ENCODE assay signal across 16 mouse cellular contexts in the genomic region with DNA sequence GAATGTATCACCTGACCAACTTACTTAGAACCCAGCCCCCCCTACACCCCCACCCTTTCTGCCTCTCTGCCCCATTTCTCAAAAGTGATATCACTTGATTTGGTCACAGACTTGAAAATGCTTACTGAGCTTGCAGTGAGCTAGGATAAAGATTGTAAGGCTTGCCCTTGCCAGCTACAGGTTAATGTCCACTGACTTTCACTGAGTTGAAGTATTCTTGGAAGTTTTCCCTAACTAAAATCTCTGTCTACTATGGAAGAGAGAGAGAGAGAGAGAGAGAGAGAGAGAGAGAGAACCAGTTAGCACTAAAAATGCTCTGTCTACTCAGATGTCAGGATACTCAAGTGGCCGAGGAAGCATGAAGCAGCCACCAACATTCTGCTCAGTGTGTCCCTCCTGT. TPM values are rescaled to one million over a fixed set of nuclear protein-coding genes. Genes with fewer than 3 reads are reported as not detected.
DNase-seq lines count a peak whose midpoint lies in the region; ATAC-seq and TF ChIP-seq lines count a peak whose summit lies in the region.
"Had no signal": no experiment of that assay in that cellular context is flagged by ENCODE, and none has a peak within 500 bp of the region (broad histone marks: within the 10 kb centered on the region; RNA-seq: fewer than 3 reads in every experiment).

No protein-coding gene starts in this region.

- ATAC-seq in forebrain, embryonic 13.5 days = no peak
- 0 out of 2 replicates have a peak, but pooled peaks have one; percentile 2 for ATAC-seq in midbrain, embryonic 15.5 days (replicated peaks)

- H3K9me3 ChIP-seq in forebrain, embryonic 13.5 days (replicated peaks) = peaks cover 31% of the 10 kb centered on the region
- H3K9me3 ChIP-seq in limb, embryonic 10.5 days (replicated peaks) = no peaks in the 10 kb centered on the region
- no peaks in the 10 kb centered on the region for H3K9me3 ChIP-seq in midbrain, embryonic 15.5 days
- H3K9me3 ChIP-seq: lung, embryonic 15.5 days had no signal

- H3K4me2 ChIP-seq in forebrain, embryonic 13.5 days = peak overlapping the region; percentile 63
- H3K4me2 ChIP-seq in midbrain, embryonic 15.5 days = peak overlapping the region; percentile 42

- WGBS in forebrain, embryonic 13.5 days = 6% methylated on average over 1 of the region's 1 CpGs
- 59% methylated on average over 1 of the region's 1 CpGs for WGBS in limb, embryonic 10.5 days
- 29% methylated on average over 1 of the region's 1 CpGs for WGBS in midbrain, embryonic 15.5 days

- no peaks in the 10 kb centered on the region for H3K36me3 ChIP-seq in forebrain, embryonic 13.5 days (ENCODE audit: poor library complexity, severe bottlenecking)
- no peaks in the 10 kb centered on the region for H3K36me3 ChIP-seq in limb, embryonic 10.5 days
- H3K36me3 ChIP-seq in midbrain, embryonic 15.5 days (replicated peaks) = no peaks in the 10 kb centered on the region
- H3K36me3 ChIP-seq: lung, embryonic 15.5 days had no signal

- peaks cover 9% of the 10 kb centered on the region for H3K4me1 ChIP-seq in forebrain, embryonic 13.5 days
- H3K4me1 ChIP-seq in limb, embryonic 10.5 days = peaks cover 12% of the 10 kb centered on the region
- peaks cover 12% of the 10 kb centered on the region for H3K4me1 ChIP-seq in midbrain, embryonic 15.5 days
- H3K4me1 ChIP-seq: lung, embryonic 15.5 days had no signal

- peak overlapping the region; percentile 88; the same call in 1 of the 2 replicates for H3K9ac ChIP-seq in forebrain, embryonic 13.5 days
- no peak overlapping the region for H3K9ac ChIP-seq in midbrain, embryonic 15.5 days
- H3K9ac ChIP-seq: lung, embryonic 15.5 days had no signal

- no peak overlapping the region for H3K27ac ChIP-seq in layer of hippocampus, adult 2 months
- no peak overlapping the region for H3K27ac ChIP-seq in forebrain, embryonic 13.5 days
- H3K27ac ChIP-seq in limb, embryonic 10.5 days = no peak overlapping the region
- no peak overlapping the region for H3K27ac ChIP-seq in midbrain, embryonic 15.5 days
- H3K27ac ChIP-seq: lung, embryonic 15.5 days had no signal

- intact Hi-C loops in left cerebral cortex, postnatal 14 days (cut with DNase I) = no loop called here

- DNase-seq in layer of hippocampus, adult 2 months (ENCODE audit: low spot score in 2 of 2) = no peak
- DNase-seq in layer of hippocampus, postnatal 14 days (ENCODE audit: low spot score in 2 of 2) = no peak
- no peak for DNase-seq in limb, embryonic 10.5 days (ENCODE audit: low spot score)
- no peak for DNase-seq in urinary bladder, adult 18-20 months (ENCODE audit: low spot score in 2 of 2)
- no peak for DNase-seq in spleen, postnatal 14 days (ENCODE audit: low spot score in 2 of 2)
- DNase-seq in left cerebral cortex, postnatal 14 days (ENCODE audit: low spot score in 2 of 2) = no peak
- DNase-seq: gastrocnemius, postnatal 36 days; layer of hippocampus, adult 9-11 months; right cerebral cortex, postnatal 4 days; thymus, postnatal 25 days had no signal

- no peaks in the 10 kb centered on the region for H3K27me3 ChIP-seq in forebrain, embryonic 13.5 days
- no peaks in the 10 kb centered on the region for H3K27me3 ChIP-seq in limb, embryonic 10.5 days (ENCODE audit: low read depth, poor library complexity, severe bottlenecking)
- H3K27me3 ChIP-seq in midbrain, embryonic 15.5 days (replicated peaks) = no peaks in the 10 kb centered on the region
- H3K27me3 ChIP-seq: CH12.LX; lung, embryonic 15.5 days had no signal

- 0 out of 2 replicates have a peak overlapping the region, but pooled peaks have one; percentile 22 for H3K4me3 ChIP-seq in layer of hippocampus, adult 2 months
- peak overlapping the region; percentile 74 for H3K4me3 ChIP-seq in forebrain, embryonic 13.5 days
- peak overlapping the region; percentile 68; the same call in 1 of the 2 replicates for H3K4me3 ChIP-seq in limb, embryonic 10.5 days
- peak overlapping the region; percentile 65 for H3K4me3 ChIP-seq in midbrain, embryonic 15.5 days

- TF ChIP-seq CTCF in layer of hippocampus, adult 2 months (conservative IDR thresholded peaks at IDR 0.05) = no peak

RNA-seq across cellular contexts. Expression of gene Elovl2, which starts 1.1 kb away (rescaled TPM):
- 10 to 100 TPM; 16.2 to 16.9 TPM for total RNA-seq in layer of hippocampus, adult 2 months (2021)
- total RNA-seq in layer of hippocampus, postnatal 14 days (2021) = 10 to 100 TPM; 34.6 to 38.0 TPM
- polyA plus RNA-seq in forebrain, embryonic 13.5 days (2015; fragmentation: Nextera tagmentation; extraction: Ambion mirVana) = 45.1 and 47.7 TPM in 2 replicates
- polyA plus RNA-seq in limb, embryonic 10.5 days (2016; fragmentation: Nextera tagmentation; extraction: Ambion mirVana) = 22.9 and 29.2 TPM in 2 replicates
- polyA plus RNA-seq in midbrain, embryonic 15.5 days (2015; fragmentation: Nextera tagmentation; extraction: Ambion mirVana) = 40.0 and 43.4 TPM in 2 replicates
- 10 to 100 TPM; 35.2 to 37.2 TPM for total RNA-seq in left cerebral cortex, postnatal 14 days (2021)
- total RNA-seq: CH12.LX had no signal

RNA-seq across cellular contexts. Expression of gene Smim13, which starts 30.6 kb away (rescaled TPM):
- total RNA-seq in layer of hippocampus, adult 2 months (2021) = 100 to 1,000 TPM; 141 to 143 TPM
- total RNA-seq in layer of hippocampus, postnatal 14 days (2021) = 100 to 1,000 TPM; 138 to 144 TPM
- polyA plus RNA-seq in forebrain, embryonic 13.5 days (2015; fragmentation: Nextera tagmentation; extraction: Ambion mirVana) = 14.6 and 15.6 TPM in 2 replicates
- 11.6 and 11.8 TPM in 2 replicates for polyA plus RNA-seq in limb, embryonic 10.5 days (2016; fragmentation: Nextera tagmentation; extraction: Ambion mirVana)
- 24.9 and 25.3 TPM in 2 replicates for polyA plus RNA-seq in midbrain, embryonic 15.5 days (2015; fragmentation: Nextera tagmentation; extraction: Ambion mirVana)
- total RNA-seq in left cerebral cortex, postnatal 14 days (2021) = 100 to 1,000 TPM; 180 to 182 TPM

RNA-seq across cellular contexts. Expression of gene Gm17364, which starts 54.7 kb away (rescaled TPM):
- not detected for total RNA-seq in layer of hippocampus, adult 2 months (2021)
- not detected for total RNA-seq in layer of hippocampus, postnatal 14 days (2021)
- polyA plus RNA-seq in forebrain, embryonic 13.5 days (2015; fragmentation: Nextera tagmentation; extraction: Ambion mirVana) = not detected in 2 replicates
- polyA plus RNA-seq in limb, embryonic 10.5 days (2016; fragmentation: Nextera tagmentation; extraction: Ambion mirVana) = not detected in 2 replicates
- not detected in 2 replicates for polyA plus RNA-seq in midbrain, embryonic 15.5 days (2015; fragmentation: Nextera tagmentation; extraction: Ambion mirVana)
- total RNA-seq in left cerebral cortex, postnatal 14 days (2021) = not detected
- total RNA-seq: CH12.LX; gastrocnemius, postnatal 36 days; heart, postnatal 25 days had no signal
- polyA plus RNA-seq: cortical plate, adult 2 months; lung, embryonic 15.5 days had no signal

Comparison
In these comparisons a context has a peak if more than half of its experiments do, and no peak if none do; other contexts are left out.
1. H3K4me3 ChIP-seq: peak in every context shown above with its lines; median percentile 74 in forebrain, embryonic 13.5 days; 68 in limb, embryonic 10.5 days; 65 in midbrain, embryonic 15.5 days; 22 in layer of hippocampus, adult 2 months.